In the genomic region with DNA sequence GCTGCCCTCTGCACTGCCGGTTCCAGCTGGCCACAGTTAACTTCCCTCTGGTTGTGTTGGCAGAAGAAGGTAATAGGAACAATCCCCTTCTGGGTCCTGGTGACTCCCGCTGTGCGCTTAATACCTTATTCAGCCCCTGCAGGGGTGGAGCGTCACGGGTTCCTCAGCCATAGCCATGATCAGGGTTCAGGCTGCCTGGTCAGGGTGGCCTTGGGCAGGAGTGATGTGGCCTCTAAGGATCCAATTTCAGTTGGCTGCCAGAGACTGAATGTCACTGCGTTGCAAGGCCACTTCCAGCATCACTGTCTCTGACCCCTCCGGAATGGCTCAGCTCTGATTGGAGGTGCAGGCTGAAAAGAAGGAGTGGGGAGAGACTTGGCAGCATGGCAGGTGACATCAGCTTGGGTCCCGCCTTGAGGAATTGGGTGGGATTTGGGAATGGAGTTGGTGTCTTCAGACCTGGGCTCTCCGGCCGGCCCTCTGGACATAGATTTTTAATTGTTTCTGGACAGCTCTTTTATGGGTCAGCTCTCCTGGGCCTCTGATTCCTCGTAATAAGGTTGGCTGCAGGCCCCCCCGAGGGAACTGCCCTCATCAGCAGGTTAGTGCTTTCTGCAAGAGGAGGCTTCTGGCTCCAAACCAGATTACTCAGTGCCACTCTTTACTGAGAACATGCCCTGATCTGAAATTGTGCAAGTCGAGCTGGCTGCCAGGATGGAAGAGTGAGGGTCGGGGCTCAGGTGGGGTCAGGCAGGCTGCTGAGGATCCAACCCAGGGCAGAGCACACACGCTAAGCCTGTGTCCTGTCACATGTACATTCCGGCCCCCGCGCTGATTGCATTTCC, we compare ENCODE assay signal across 7 mouse cellular contexts. TPM values are rescaled to one million over a fixed set of nuclear protein-coding genes. Genes with fewer than 3 reads are reported as not detected.
DNase-seq lines count a peak whose midpoint lies in the region; ATAC-seq and TF ChIP-seq lines count a peak whose summit lies in the region.

No protein-coding gene starts in this region.

- H3K4me1 ChIP-seq in kidney, embryonic 16.5 days (ENCODE audit: insufficient read depth, low read length) = peaks cover 64% of the 10 kb centered on the region
- H3K4me1 ChIP-seq in stomach, postnatal 0 days (replicated peaks; ENCODE audit: control insufficient read depth, insufficient read depth) = peaks cover 17% of the 10 kb centered on the region

- H3K9ac ChIP-seq in kidney, embryonic 16.5 days (replicated peaks; ENCODE audit: low read length) = peak overlapping the region; percentile 27; the same call in 1 of the 2 replicates
- peak overlapping the region; percentile 13 for H3K9ac ChIP-seq in stomach, postnatal 0 days (ENCODE audit: low read length)

- H3K4me3 ChIP-seq in kidney, embryonic 16.5 days (ENCODE audit: low read length) = no peak overlapping the region
- peak overlapping the region; percentile 2; the same call in 1 of the 2 replicates for H3K4me3 ChIP-seq in stomach, postnatal 0 days (ENCODE audit: low read depth, low read length)

- ATAC-seq in kidney, embryonic 16.5 days (ENCODE audit: low FRiP score, low TSS enrichment) = 0 out of 2 replicates have a peak, but pooled peaks have one; percentile 18
- no peak for ATAC-seq in stomach, postnatal 0 days (ENCODE audit: low FRiP score, low TSS enrichment)

- peak; percentile 4 for DNase-seq in right cerebral cortex, postnatal 14 days
- no peak for DNase-seq in right cerebral cortex, postnatal 25 days
- DNase-seq in cerebellum, adult 18-20 months = peak; percentile 58 to 61
- DNase-seq in heart, adult 9 months (ENCODE audit: low spot score in 2 of 2) = peak; percentile 69 to 71
- no peak for DNase-seq in stomach, postnatal 0 days (ENCODE audit: low spot score)
- no peak for DNase-seq in T-cell, adult 2 months (ENCODE audit: low spot score)

- TF ChIP-seq EP300 in stomach, postnatal 0 days (optimal IDR thresholded peaks at IDR 0.05) = no peak

- H3K27ac ChIP-seq in kidney, embryonic 16.5 days (ENCODE audit: low read length) = peak overlapping the region; percentile 51
- peak overlapping the region; percentile 87 for H3K27ac ChIP-seq in stomach, postnatal 0 days (replicated peaks)

- 30% methylated on average over 18 of the region's 18 CpGs for WGBS in kidney, embryonic 16.5 days
- WGBS in stomach, postnatal 0 days = 46% methylated on average over 18 of the region's 18 CpGs

- no peak for TF ChIP-seq CTCF in stomach, postnatal 0 days (IDR thresholded peaks at IDR 0.05; ENCODE audit: low read depth)

- no peaks in the 10 kb centered on the region for H3K9me3 ChIP-seq in kidney, embryonic 16.5 days (ENCODE audit: low read length)
- H3K9me3 ChIP-seq in stomach, postnatal 0 days (ENCODE audit: control insufficient read depth, low read length) = no peaks in the 10 kb centered on the region

- 0 out of 2 replicates have a peak, but pooled peaks cover 5% of the 10 kb centered on the region for H3K36me3 ChIP-seq in kidney, embryonic 16.5 days (ENCODE audit: insufficient read depth, low read length)
- H3K36me3 ChIP-seq in stomach, postnatal 0 days (ENCODE audit: control insufficient read depth, insufficient read depth, low read length) = no peaks in the 10 kb centered on the region

- no peaks in the 10 kb centered on the region for H3K27me3 ChIP-seq in kidney, embryonic 16.5 days (ENCODE audit: insufficient read depth, low read length)
- H3K27me3 ChIP-seq in stomach, postnatal 0 days (ENCODE audit: control insufficient read depth, insufficient read depth, low read length) = no peaks in the 10 kb centered on the region

- peak overlapping the region; percentile 8; the same call in 1 of the 2 replicates for H3K4me2 ChIP-seq in kidney, embryonic 16.5 days (replicated peaks; ENCODE audit: low read depth, low read length)
- peak overlapping the region; percentile 27 for H3K4me2 ChIP-seq in stomach, postnatal 0 days (replicated peaks; ENCODE audit: low read depth)

RNA-seq across cellular contexts. Expression of a gene that starts 10.8 kb away (rescaled TPM):
- polyA plus RNA-seq in kidney, embryonic 16.5 days (2015; fragmentation: Nextera tagmentation; extraction: Ambion mirVana) = 33.4 and 34.5 TPM in 2 replicates
- 8.2 and 10.0 TPM in 2 replicates for polyA plus RNA-seq in stomach, postnatal 0 days (2015; fragmentation: Nextera tagmentation; extraction: Ambion mirVana)

RNA-seq across cellular contexts. Expression of a gene that starts 37.4 kb away (rescaled TPM):
- polyA plus RNA-seq in kidney, embryonic 16.5 days (2015; fragmentation: Nextera tagmentation; extraction: Ambion mirVana) = 21.5 and 23.6 TPM in 2 replicates
- polyA plus RNA-seq in stomach, postnatal 0 days (2015; fragmentation: Nextera tagmentation; extraction: Ambion mirVana) = 6.6 and 8.6 TPM in 2 replicates

RNA-seq across cellular contexts. Expression of a gene that starts 38.5 kb away (rescaled TPM):
- 48.1 and 50.2 TPM in 2 replicates for polyA plus RNA-seq in kidney, embryonic 16.5 days (2015; fragmentation: Nextera tagmentation; extraction: Ambion mirVana)
- polyA plus RNA-seq in stomach, postnatal 0 days (2015; fragmentation: Nextera tagmentation; extraction: Ambion mirVana) = 18.8 and 20.1 TPM in 2 replicates

RNA-seq across cellular contexts. Expression of a gene that starts 47.8 kb away (rescaled TPM):
- 58.3 and 64.5 TPM in 2 replicates for polyA plus RNA-seq in kidney, embryonic 16.5 days (2015; fragmentation: Nextera tagmentation; extraction: Ambion mirVana)
- 58.4 and 63.5 TPM in 2 replicates for polyA plus RNA-seq in stomach, postnatal 0 days (2015; fragmentation: Nextera tagmentation; extraction: Ambion mirVana)

Comparison
In these comparisons a context has a peak if more than half of its experiments do, and no peak if none do; other contexts are left out.
1. DNase-seq: peak in right cerebral cortex, postnatal 14 days (single experiment), cerebellum, adult 18-20 months (2 of 2) and heart, adult 9 months (2 of 2); none in right cerebral cortex, postnatal 25 days (single experiment), stomach, postnatal 0 days (single experiment) and T-cell, adult 2 months (single experiment).